Mouse (Mus musculus) embryo, embryonic 11.5 days (tissue): ENCODE measurements at regions not wholly inside any gene's neighbourhood (a gene's known extent, or its start where the extent isn't known, plus 50 kb on each side); places are given as distances from the start of the nearest gene placed in this dataset.

Source experiments
- DNase-seq: peaks from one replicate; pipeline ENCODE4 v3.0.0-alpha.2; 2012; ENCODE audit warnings: low read depth, low spot score

- DNase-seq, result no peak
Measured at GRCm38 (mm10) chr13:110784822-110785221, 390.0 kb downstream of the Plk2 start.

GRCm38 (mm10) chr13:110798313-110798712 is 403.5 kb downstream of the Plk2 start:
- no peak for DNase-seq

GRCm38 (mm10) chr13:110802841-110803240 is 408.0 kb downstream of the Plk2 start:
- DNase-seq, result no peak

DNA sequence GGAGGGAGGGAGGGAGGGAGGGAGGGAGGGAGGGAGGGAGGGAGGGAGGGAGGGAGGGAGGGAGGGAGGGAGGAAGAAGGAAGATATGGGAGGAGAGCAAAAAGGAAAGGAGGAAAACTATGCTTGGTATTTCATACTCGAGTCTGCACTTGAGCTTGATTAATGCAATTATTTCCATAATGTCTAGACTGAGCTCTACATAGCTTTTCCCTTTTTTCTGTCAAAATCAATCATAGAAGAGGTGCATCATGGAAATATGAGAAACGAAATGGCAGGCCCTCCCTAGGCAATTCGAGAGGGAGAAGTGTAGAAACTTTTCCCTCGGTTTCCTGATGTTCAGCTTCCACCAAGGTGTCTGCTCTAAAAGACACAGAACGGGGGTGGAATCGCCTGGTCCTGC is 417.6 kb downstream of the Plk2 start:
- no peak for DNase-seq

GRCm38 (mm10) chr13:110814066-110814465 is 419.2 kb downstream of the Plk2 start:
- DNase-seq, result no peak

GRCm38 (mm10) chr13:110819301-110819862 is 424.5 kb downstream of the Plk2 start:
- DNase-seq, result no peak

DNA sequence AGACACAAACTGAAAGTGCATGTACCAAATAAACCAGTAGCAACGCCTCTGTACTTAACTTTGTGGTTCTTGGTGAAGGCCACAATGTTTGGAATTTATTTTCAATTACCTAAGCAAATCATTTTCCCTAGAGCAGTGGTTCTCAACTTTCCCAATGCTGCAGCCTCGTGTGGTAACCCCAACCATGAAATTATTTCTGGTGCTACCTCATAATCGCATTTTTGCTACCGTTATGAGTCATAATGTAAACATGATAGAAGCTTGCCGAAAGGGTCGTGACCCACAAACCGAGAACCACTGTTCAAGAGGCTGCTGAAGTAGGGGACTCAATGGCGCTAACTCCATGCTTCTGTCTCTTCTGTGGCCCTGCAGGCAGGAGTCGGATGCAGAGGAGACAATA is 429.9 kb upstream of the Actbl2 start:
- DNase-seq, result no peak

DNA sequence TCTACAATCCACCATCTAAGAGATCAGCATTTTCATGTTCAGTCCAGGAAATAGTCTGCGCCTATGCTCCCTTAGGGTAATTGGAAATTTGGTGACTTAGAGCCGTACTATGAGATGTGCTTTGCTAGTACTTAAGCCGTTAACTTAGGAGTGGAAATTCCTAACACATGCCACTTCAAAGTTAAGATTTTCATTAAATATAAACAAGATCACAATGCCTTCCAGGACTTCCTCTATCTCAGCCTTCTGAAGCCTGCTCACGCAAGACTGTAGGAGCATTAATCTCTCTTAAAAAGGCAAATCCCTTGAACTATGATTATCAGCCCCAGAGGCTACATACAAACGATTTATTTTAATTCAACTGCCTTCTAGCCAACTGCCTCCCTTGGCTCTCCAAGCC is 422.4 kb upstream of the Actbl2 start:
- DNase-seq, result no peak

DNA sequence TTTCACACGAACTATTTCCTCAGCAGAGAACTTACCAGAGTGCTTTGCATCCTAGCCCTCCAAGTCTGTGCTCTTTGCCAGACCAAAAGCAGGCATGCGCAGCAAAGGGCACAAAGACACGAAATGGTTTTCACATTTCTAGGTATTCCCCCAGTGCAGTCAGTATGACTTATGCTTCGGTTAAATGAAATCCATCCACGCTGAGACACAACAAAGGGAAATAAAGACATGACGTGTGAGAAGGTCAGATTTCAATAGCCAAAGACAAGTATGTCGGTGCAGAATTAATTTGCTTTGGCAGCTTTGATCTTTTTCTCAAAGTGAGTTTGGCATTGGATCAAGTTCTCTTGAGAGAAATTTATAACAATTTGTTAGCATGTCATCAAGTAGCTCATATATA is 417.9 kb upstream of the Actbl2 start:
- DNase-seq, result peak; percentile 23

GRCm38 (mm10) chr13:110841949-110842348 is 412.9 kb upstream of the Actbl2 start:
- DNase-seq, result no peak

DNA sequence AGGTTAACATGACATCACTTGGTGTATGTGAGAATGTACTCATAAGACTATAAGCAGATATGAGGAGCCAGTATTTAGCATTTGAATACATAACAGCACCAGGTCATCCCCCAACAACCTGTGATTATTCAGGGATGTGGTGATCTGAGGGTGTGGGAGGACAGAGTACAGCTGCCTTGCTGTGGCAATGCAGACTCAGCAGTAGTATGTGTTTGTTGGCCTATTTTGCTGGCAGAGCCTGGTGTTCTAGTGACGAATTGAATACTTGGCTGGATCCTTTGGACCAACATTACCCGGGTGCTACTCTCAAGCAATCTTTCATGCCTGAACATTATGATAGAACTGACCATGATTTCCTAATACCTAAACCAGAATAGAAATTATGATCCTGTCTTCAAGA is 409.1 kb upstream of the Actbl2 start:
- DNase-seq, result no peak

DNA sequence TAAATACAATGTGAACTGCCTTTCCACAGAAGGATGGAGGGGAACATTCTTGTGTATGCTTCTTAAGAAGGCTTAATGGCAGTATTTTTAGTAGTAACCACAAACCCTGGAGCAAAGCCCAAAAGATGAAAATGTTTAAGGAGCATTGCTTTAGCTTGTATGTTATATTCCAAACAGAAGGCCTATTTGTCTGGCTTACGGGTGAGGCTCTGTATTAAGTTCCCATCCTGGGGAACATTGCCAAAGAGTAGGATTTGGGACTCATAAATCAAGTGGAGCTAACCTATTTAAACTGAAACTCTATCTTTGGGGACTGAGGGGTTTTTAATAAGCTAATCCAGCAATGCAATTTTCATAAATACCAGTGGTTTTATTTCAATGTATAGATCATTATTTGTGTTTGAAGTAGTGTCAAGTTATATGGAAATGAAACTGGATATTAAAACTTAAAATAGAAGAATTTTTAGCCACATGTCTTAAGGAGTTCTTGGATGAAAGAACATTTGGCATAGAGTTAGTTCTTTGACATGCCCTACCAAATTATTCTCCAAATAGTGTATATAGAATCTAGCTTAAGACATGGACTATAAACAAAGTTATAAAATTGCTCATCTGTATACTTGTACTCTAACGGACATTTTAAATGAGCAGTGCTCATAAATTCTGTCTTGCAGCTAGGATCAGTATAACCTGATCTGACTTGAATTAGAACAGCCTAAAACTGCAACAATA is 401.7 kb upstream of the Actbl2 start:
- DNase-seq, result no peak

DNA sequence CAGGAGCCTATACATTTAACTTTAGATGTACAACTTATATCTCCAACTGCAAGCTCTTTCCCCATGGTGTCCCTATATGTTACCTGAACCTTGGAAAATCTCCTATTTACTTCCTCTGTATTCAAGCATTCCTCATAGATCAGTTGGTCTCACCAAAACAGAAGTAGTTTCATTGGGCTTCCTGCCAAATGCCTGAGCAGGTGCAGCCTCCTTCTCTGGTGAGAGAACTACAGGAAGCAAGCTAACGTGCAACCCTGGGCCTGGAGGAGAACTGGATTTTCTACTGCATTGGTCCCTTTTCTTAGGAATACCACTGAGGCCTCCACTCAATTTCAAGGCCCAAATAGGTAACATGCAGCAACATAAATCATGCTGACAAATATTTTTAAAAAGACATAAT is 400.6 kb upstream of the Actbl2 start:
- DNase-seq, result no peak

- no peak for DNase-seq
Measured at GRCm38 (mm10) chr13:110865902-110866512, 388.8 kb upstream of the Actbl2 start.

GRCm38 (mm10) chr13:110866713-110867112 is 388.1 kb upstream of the Actbl2 start:
- no peak for DNase-seq

- DNase-seq, result no peak
Measured at GRCm38 (mm10) chr13:110871125-110871775, 383.6 kb upstream of the Actbl2 start.

- DNase-seq, result no peak
Measured at GRCm38 (mm10) chr13:110871776-110872135, 383.1 kb upstream of the Actbl2 start.

- no peak for DNase-seq
Measured at GRCm38 (mm10) chr13:110881573-110881972, 373.2 kb upstream of the Actbl2 start.

GRCm38 (mm10) chr13:110882173-110882572 is 372.6 kb upstream of the Actbl2 start:
- DNase-seq, result no peak

DNA sequence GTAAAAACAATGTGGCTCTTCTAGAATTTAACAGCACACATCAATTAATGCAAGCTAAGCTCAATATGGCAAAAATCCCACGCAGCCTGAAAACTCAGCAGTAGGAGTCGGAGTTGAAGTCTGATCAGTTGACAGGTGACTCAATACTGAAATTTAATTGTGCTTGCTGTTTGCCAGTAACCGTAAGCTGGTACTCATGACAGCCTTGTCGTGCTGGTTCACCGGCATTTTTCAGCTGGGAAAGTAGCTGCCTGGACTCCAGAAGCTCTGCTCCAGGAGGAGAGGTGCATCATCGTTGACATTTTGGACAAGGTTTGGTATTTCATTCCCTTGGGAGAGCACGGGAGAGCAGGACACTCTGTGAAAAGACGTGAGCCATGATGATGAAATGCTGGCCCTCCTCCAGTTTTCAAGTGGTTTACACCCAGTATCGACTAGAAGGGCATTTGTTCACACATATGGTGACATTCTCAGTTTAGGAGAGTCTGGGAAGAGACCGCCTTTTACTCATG is 372.1 kb upstream of the Actbl2 start:
- no peak for DNase-seq

- no peak for DNase-seq
Measured at GRCm38 (mm10) chr13:110893909-110894308, 360.9 kb upstream of the Actbl2 start.

DNA sequence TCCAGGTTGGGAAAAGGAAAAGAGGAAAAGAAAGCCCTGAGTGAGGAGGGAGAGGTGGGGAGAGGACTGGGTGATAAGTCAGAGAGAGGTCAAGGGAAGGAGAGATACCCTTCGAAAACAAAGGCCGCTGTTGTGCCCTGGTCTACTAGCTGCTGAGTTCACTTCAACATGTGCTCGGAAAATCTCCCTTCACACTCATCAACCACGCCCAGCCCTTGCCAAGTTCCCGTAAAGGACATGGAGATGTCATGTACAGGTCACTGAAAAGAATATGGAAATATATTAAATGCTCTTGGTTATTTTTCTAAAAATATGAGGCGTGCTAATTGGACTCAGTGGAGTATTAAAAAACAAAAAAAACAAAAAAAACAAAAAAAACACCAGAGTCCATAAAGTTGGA is 359.5 kb upstream of the Actbl2 start:
- no peak for DNase-seq

DNA sequence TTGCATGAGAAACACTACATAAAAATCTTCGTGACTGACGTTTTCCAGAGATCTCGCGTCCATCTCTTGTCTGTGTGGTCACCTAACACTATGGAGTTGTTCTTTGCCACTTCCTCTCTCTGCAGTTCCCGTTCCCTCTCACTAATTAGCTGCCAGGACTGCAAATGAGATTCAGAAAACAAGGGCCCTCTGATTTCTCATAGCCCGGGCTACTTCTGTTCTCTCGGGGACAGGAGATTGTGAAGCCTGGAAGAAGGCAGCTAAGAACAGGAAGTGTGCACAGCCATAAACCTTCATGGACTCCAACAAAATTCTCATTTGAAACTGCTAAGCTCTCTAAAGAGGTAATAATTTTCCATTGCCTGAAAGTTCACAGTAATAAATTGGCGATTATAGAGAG is 358.9 kb upstream of the Actbl2 start:
- no peak for DNase-seq
